6 mouse cellular contexts compared by ENCODE assay signal in genomic region chr6:120811999-120812398, GRCm38 (mm10). TPM values are rescaled to one million over a fixed set of nuclear protein-coding genes. Genes with fewer than 3 reads are reported as not detected.
"Had no signal": no experiment of that assay in that cellular context is flagged by ENCODE, and none has a peak within 500 bp of the region (broad histone marks: within the 10 kb centered on the region; RNA-seq: fewer than 3 reads in every experiment).

No protein-coding gene starts in this region.

RNA-seq across cellular contexts. Expression of gene Slc25a18, which starts 38.6 kb away (rescaled TPM):
- total RNA-seq: liver, adult 2 months; megakaryocyte progenitor cell, adult 5-6 weeks; megakaryocyte-erythroid progenitor cell, adult 5-6 weeks had no signal
- polyA plus RNA-seq: limb, embryonic 12.5 days; liver, adult 2 months; liver, postnatal 0 days; lung, embryonic 15.5 days had no signal
